Mouse (Mus musculus) thymus, adult 2 months (tissue): ENCODE measurements around the gene Gas7.

ENCODE experiments used
- CTCF ChIP-seq: fragments of 200-500 bp; IDR thresholded peaks from 2 replicates; pipeline ENCODE4 v1.5.1; 2012; ENCODE audit warnings: mild to moderate bottlenecking, control low read depth, low read length, moderate library complexity, borderline replicate concordance; ENCODE audit not compliant: control insufficient read depth, poor library complexity, insufficient read depth; ENCODE audit errors: extremely low read depth
- POLR2A ChIP-seq: fragments of 200-500 bp; IDR thresholded peaks from 2 replicates; pipeline ENCODE4 v1.6.1; 2012; ENCODE audit warnings: mild to moderate bottlenecking, low read length, control low read depth, moderate library complexity; ENCODE audit not compliant: control insufficient read depth, poor library complexity, insufficient read depth; ENCODE audit errors: extremely low read depth

DNA sequence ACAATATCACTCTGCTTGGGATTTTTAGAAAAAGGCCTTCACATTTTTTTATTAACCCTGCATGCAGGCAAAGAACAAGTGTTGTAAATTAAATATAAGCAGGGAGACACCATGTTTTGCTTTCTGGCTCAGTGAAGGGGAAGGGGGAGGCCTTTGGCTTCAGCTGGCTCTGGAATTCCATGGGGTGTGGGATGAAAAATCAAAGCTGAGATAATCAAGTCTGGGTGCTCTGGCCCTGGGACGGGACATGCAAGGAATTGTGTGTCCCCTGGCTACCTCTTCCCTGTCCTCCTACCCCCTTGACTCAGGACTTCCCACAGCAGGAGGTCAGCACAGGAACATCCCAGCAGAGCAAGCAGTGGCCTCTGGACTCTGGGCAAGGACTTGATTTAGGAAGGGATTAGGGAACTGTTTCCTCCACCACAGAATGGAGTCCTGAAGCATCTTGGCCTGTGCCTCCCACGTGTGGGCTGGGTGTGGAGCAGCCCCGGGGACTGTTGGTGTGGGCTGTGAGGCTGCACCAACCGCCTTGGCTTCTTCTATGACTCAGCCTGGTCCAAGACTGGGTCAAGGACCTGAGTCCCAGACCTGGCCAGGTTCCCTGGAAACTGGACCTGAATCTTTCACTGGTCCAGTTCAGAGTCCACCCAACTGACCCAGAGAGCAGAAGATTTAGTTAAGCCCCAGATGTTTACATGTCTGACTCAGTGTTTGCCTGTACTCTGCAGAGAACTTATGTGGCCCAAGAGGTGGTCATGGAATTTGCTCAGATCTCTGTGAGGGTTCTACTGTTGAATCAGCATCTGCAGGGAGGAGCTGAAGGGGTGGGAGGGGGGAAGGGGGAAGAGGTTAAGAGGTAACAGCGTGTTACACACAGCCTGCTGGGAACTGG is 60.0 kb downstream of the Gas7 start:
- TF ChIP-seq CTCF (no peak), POLR2A (no peak)
